Mouse (Mus musculus) gastrocnemius, postnatal 14 days (tissue): ENCODE measurements around the gene Gm16503. TPM values are rescaled to one million over a fixed set of nuclear protein-coding genes. Genes with fewer than 3 reads are reported as not detected.
"Not testable (repeated sequence)": the region's sequence is repeated elsewhere in the genome, so short reads cannot be mapped to it uniquely, and the experiment has no call there.

ENCODE experiments used
- DNase-seq: peaks from one replicate; pipeline ENCODE4 v3.0.0; 2021; ENCODE audit warnings: mixed read lengths
- intact Hi-C: fragments of 180-260 bp; cut with DNase I; formaldehyde crosslinking; loops from one replicate; pipeline ENCODE4 v1.15.1; 2025; ENCODE audit warnings: low total_unique reads
- long read RNA-seq, 2 experiments: library from polyadenylated mRNA; stranded (forward); transcript quantifications; one replicate each; pipeline ENCODE4 v2.0.0; 2021
- total RNA-seq, 2 experiments: library from RNA; stranded (reverse); gene quantifications; 2 replicates each; pipeline ENCODE4 v1.2.3; 2021

The Gm16503 gene
- total RNA-seq, result under 1 TPM; 0.18 to 0.21 TPM
- long read RNA-seq, experiment 1, result 0 reads
- long read RNA-seq, experiment 2, result 0 reads

DNA sequence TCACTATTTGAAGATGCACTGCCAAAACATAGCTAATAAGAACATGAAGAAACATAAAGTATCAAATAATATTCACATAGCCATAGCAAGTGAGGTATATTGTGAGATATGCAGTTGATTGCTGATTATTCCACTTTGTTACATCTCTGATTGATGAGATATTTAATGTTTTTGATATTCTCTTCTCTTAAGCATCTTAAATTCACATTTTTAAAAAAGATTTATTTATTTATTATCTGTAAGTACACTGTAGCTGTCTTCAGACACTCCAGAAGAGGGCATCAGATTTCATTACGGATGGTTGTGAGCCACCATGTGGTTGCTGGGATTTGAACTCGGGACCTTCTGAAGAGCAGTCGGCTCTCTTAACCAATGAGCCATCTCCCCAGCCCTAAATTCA lies at the start of gene Gm16503:
TSS of gene Gm16503 (plus strand) at position 301 of the 400 bp plus-strand sequence.
- intact Hi-C loops, DNase-seq: not testable (repeated sequence)

DNA sequence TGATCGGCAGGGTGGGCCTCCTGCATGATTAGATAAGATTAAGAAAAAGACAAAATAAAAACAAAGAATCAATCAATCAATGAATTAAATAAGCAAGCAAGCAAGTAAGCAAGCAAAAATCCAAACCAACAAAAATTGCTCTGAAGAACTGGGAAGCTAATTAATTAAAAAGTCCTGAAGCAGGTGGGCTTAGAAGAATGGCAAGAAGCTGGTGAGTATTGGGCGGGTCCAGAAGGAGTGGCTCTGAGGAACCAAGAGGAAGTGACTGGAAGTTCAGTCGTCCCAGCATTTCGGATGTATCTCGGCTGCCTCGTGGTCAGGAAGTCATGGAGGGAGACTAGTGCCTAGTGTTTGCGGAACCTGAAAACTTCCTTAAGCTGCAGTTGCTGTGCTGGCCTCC lies 47.9 kb upstream of the Gm16503 start, which contains the start of gene Zfp982:
TSS of gene Zfp982 (plus strand) at position 301 of the 400 bp plus-strand sequence.
- intact Hi-C loops, DNase-seq: not testable (repeated sequence)

- DNase-seq, intact Hi-C loops: not testable (repeated sequence)
These were observed 41.0 kb upstream of the Gm16503 start for GRCm38 (mm10) chr4:147498772-147499613.

- DNase-seq, result no peak
- intact Hi-C loops, result no loop called here
These were observed 30.8 kb upstream of the Gm16503 start for GRCm38 (mm10) chr4:147509174-147509573.

DNA sequence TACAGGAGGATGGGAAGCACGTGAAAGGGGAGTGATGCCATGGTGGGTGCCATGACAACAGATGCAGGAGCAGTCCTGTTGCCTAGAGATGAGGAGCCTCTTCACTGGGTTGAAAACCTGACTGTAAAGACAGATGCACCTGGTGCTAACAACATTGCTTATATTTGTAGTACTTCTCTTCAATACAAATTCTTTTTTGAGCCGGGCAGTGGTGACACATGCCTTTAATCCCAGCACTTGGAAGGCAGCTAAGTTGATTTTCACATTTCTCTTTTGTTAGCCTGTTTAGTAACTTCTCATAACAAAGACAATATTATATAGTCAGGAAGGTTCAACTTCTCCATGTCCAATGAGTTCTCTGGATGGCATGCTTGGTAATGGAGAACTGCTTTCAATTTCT lies 21.0 kb upstream of the Gm16503 start:
- intact Hi-C loops, result no loop called here

DNA sequence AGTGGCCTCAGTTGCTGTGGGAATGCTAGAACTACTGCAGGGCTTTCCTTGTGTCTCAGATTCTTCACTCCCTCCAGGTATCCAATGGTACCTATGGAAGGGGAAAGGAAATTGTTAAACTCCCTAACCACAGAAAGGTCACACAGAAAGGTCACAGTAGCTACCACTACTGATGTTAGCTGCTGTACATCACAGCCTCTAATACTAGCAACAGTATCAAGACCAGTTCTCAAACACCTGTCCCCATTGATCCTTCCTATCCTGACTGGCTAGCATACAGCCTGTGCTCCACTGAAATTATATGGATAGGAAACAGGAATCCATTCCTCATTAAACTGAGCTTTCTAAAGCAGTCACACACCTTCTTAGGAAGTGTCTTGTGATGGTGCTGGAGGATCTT lies 19.9 kb upstream of the Gm16503 start:
- intact Hi-C loops, result no loop called here
- no peak for DNase-seq

More for the DNA sequence above, 21.0 kb upstream of the Gm16503 start:
- no peak for DNase-seq

DNA sequence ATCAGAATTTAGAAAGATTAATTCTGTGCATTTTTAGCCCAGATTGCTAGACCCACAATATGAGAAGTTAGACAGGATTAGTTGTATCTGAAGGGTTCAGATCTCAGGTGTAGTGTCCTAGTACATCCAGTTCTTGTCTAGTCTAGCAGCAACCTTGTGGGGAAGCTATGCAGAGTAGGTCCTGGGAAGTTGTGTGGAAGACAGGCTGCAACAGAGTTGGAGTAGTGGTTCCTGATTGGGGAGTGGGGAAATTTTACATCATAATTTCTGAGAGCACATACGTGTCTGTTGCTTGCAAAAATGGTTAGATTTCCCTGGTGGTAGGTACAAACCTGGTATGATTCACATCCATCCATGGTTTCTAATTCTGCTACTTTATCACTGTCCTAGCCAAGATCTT lies 14.9 kb upstream of the Gm16503 start:
- intact Hi-C loops, result no loop called here

GRCm38 (mm10) chr4:147530366-147530765 lies 9.7 kb upstream of the Gm16503 start:
- intact Hi-C loops, result no loop called here
- no peak for DNase-seq

More for the DNA sequence above, 14.9 kb upstream of the Gm16503 start:
- DNase-seq, result no peak

- DNase-seq, intact Hi-C loops: not testable (repeated sequence)
These were observed 4.1 kb upstream of the Gm16503 start for GRCm38 (mm10) chr4:147535916-147536315.

DNA sequence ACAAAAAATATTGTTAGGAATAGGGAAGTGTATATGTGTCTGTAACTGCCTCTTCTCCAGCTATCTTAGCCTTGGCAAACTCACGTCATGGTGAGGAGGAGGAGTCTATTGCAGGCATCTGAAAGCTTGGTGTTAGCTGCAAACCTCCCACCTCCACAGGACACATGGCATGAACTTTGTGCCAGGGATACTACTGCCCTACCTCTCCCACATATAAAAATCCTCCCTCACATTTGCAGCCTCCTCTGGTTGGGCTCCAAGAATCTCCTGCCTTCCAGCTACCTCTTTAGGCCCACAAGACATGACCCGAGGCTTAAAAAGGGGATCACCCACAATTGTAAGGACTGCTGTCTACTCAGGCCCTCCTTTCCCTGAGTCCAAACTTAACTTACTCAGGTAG lies 2.3 kb upstream of the Gm16503 start:
- no peak for DNase-seq
- intact Hi-C loops, result no loop called here

DNA sequence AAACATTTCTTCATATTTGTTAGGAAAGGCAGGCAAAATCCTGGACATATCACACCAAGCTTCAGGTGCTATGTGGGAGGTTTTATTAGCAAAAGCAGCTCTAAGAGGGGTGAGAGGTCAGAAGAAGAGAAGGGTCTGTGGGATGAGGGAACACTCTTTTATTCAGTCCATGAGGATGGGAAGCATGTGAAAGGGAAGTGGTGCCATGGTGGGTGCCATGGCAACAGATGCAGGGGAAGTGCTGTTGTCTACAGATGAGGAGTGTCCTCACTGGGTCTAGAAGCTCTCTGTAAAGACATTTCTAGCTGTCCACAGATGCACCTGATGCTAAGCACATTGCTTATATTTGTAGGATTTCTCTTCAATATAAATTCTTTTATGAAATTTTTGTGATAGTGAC lies 1.1 kb downstream of the Gm16503 start:
- no peak for DNase-seq
- intact Hi-C loops, result no loop called here

GRCm38 (mm10) chr4:147553071-147553470 lies 13.1 kb downstream of the Gm16503 start, which contains the start of gene Zfp985:
TSS of gene Zfp985 (plus strand) at chr4:147553277.
- DNase-seq, intact Hi-C loops: not testable (repeated sequence)

GRCm38 (mm10) chr4:147554361-147554760 lies 14.3 kb downstream of the Gm16503 start:
- intact Hi-C loops, DNase-seq: not testable (repeated sequence)

- DNase-seq, intact Hi-C loops: not testable (repeated sequence)
These were observed 16.9 kb downstream of the Gm16503 start for GRCm38 (mm10) chr4:147556921-147557320.

GRCm38 (mm10) chr4:147558011-147558410 lies 18.0 kb downstream of the Gm16503 start:
- intact Hi-C loops, result not testable (repeated sequence)

DNA sequence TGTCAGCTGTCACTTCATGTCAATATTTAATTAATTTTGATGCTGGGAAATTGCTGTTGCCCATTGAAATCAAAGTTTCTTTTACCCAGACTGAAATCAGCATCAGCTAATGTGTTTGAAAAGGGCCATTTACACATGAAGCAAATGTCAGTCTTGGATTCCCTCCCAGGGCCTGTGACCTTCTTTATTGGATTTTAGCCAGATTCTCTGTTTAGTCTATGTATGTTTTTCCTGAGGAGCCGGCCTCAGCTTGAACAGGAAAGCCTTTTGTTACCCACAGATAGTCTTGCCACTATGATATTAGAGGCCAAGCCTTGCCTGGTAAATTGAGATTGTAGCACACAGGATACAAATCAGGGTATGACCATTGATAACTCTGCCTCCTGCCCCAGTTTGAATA lies 19.1 kb downstream of the Gm16503 start:
- DNase-seq, intact Hi-C loops: not testable (repeated sequence)

More at GRCm38 (mm10) chr4:147558011-147558410, 18.0 kb downstream of the Gm16503 start:
- not testable (repeated sequence) for DNase-seq

- no peak for DNase-seq
- intact Hi-C loops, result no loop called here
These were observed 25.6 kb downstream of the Gm16503 start for GRCm38 (mm10) chr4:147565426-147566220.

DNA sequence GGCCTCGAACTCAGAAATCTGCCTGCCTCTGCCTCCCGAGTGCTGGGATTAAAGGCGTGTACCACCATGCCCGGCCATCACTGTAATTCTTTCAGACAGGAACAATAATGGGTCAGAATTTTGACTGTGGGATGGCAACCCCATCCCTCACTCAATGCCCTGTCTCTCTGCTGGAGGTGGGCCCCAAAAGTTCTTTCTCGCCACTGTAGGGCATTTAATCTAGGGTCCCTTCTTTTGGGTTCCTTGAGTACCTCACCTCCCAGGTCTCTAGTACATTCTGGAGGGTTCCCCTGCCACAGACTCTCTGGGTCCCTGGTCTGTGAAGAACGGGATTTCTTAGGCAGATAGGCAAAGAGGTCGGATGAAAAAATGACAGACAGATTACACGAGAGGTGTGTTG lies 31.1 kb downstream of the Gm16503 start:
- DNase-seq, intact Hi-C loops: not testable (repeated sequence)

GRCm38 (mm10) chr4:147579371-147579770 lies 39.4 kb downstream of the Gm16503 start:
- intact Hi-C loops, DNase-seq: not testable (repeated sequence)
